Mouse (Mus musculus) stomach, postnatal 0 days (tissue): Measurements from ENCODE around the gene 4933415F23Rik.

Experiments
- CTCF ChIP-seq: IDR thresholded peaks from 2 replicates; pipeline ENCODE4 v1.5.1; 2016; ENCODE audit warnings: antibody characterized with exemption, low read depth, mild to moderate bottlenecking, moderate library complexity
- EP300 ChIP-seq: optimal IDR thresholded peaks from 2 replicates; pipeline ENCODE3; 2016; ENCODE audit warnings: antibody characterized with exemption

DNA sequence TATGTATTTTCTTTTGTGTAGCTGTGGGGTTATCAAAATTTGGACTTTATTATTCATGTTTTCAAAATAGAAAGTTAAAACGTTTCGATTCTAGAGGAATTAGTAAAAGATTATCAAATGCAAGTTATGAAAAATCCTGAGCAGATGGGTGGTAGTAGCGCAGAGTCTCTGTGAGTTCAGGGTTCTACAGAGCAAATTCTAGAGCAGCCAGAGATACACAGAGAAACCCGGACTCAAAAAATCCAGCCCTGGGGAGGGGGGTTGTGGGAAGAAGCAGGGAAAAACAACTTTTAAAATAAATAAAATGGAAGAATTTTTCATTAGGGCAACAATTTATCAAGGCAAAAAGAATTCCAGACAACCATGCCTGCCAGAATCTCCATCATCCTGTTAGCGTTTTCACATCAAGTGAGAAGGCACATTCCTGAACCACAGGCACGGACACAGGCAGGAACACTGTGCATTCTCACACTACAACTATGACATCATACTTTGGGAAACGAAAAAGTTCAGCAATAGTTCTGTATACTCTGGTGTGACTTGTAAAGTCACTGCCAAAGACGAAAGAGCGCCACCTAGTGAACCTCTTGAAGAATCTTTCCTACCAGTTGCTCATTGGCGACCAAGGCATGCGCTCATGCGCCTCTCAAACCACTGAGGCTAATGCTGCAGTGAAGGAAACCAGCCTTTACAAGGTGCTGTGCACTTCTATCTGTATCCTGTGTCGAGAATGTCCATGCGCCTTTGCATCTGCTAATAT lies 40.3 kb downstream of the 4933415F23Rik start:
- TF ChIP-seq CTCF (peak; percentile 81), EP300 (no peak)
